Comparison of ENCODE assay signal across 21 mouse cellular contexts in the genomic region with DNA sequence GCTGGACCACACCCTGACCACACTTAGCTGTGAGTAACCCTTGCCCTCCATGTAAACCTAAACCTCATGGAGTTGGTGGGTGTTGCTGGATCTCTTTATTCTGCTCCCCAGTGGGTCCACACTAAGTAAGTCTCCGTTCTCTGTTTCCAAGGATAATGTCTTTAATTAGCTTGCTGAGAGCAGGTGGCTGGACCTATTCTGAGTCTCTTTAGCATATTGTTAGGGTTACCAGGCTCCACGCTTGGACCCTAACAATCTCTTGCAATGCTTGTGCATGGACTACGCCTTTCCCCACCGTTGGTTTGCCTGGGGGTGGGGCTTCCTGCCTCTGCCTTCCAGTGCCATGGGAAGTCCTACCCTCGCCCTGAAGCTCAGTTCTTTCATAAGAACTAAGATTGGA. TPM values are rescaled to one million over a fixed set of nuclear protein-coding genes. Genes with fewer than 3 reads are reported as not detected.
"Had no signal": no experiment of that assay in that cellular context is flagged by ENCODE, and none has a peak within 500 bp of the region (broad histone marks: within the 10 kb centered on the region; RNA-seq: fewer than 3 reads in every experiment).

No protein-coding gene starts in this region.

- H3K27ac ChIP-seq: lung, embryonic 15.5 days; macrophage; midbrain, embryonic 13.5 days; midbrain, embryonic 15.5 days; neural tube, embryonic 12.5 days; stomach, embryonic 15.5 days; stomach, postnatal 0 days had no signal

- DNase-seq: liver, postnatal 0 days; lung, adult 2 months; lung, postnatal 14 days; lung, postnatal 36 days; thymus, adult 2 months; thymus, postnatal 25 days; thymus, postnatal 4 days had no signal

- H3K4me1 ChIP-seq: lung, embryonic 15.5 days; megakaryocyte, embryonic 14.5 days; midbrain, embryonic 13.5 days; midbrain, embryonic 15.5 days; neural tube, embryonic 12.5 days; stomach, embryonic 15.5 days had no signal

- H3K36me3 ChIP-seq: lung, embryonic 15.5 days; midbrain, embryonic 13.5 days; midbrain, embryonic 15.5 days; neural tube, embryonic 12.5 days; stomach, embryonic 15.5 days had no signal

- H3K27me3 ChIP-seq: lung, embryonic 15.5 days; midbrain, embryonic 13.5 days; midbrain, embryonic 15.5 days; neural tube, embryonic 12.5 days; stomach, embryonic 15.5 days had no signal

- ATAC-seq: liver, postnatal 0 days; lung, postnatal 0 days; midbrain, embryonic 13.5 days; midbrain, embryonic 15.5 days had no signal

- H3K4me3 ChIP-seq: lung, embryonic 15.5 days; megakaryocyte, embryonic 14.5 days; midbrain, embryonic 13.5 days; midbrain, embryonic 15.5 days; neural tube, embryonic 12.5 days; stomach, embryonic 15.5 days had no signal

- H3K9me3 ChIP-seq: lung, embryonic 15.5 days; midbrain, embryonic 13.5 days; midbrain, embryonic 15.5 days; neural tube, embryonic 12.5 days; stomach, embryonic 15.5 days had no signal

- H3K4me2 ChIP-seq: lung, embryonic 15.5 days; midbrain, embryonic 11.5 days; midbrain, embryonic 13.5 days; midbrain, embryonic 15.5 days; neural tube, embryonic 12.5 days; stomach, embryonic 15.5 days had no signal

- H3K9ac ChIP-seq: liver, postnatal 0 days; lung, embryonic 15.5 days; midbrain, embryonic 13.5 days; midbrain, embryonic 15.5 days; neural tube, embryonic 12.5 days; stomach, embryonic 15.5 days had no signal

RNA-seq across cellular contexts. Expression of gene Ocm, which starts 37.6 kb away (rescaled TPM):
- polyA plus RNA-seq: liver, postnatal 0 days; lung, adult 2 months; lung, embryonic 15.5 days; macrophage; midbrain, embryonic 11.5 days; midbrain, embryonic 13.5 days; midbrain, embryonic 15.5 days; neural tube, embryonic 14.5 days; spleen, adult 2 months; stomach, embryonic 15.5 days; testis, adult 2 months; thymus, adult 2 months; urinary bladder, adult 2 months had no signal
